Mouse (Mus musculus): ENCODE data around the gene Nectin2. TPM values are rescaled to one million over a fixed set of nuclear protein-coding genes. Genes with fewer than 3 reads are reported as not detected.

Gene Nectin2
- polyA plus RNA-seq, 1 experiment from 2014 or later: 82.2 TPM

GRCm38 (mm10) chr7:19693421-19693820 lies 56.9 kb downstream of the Nectin2 start:
- TF ChIP-seq EP300 (optimal IDR thresholded peaks at IDR 0.05): no peak
- TF ChIP-seq CTCF (IDR thresholded peaks at IDR 0.05; ENCODE audit: low read depth): no peak
- Histone ChIP-seq H3K9ac (ENCODE audit: low read length) (no peak overlapping the region), H3K4me3 (ENCODE audit: low read depth, low read length) (no peak overlapping the region), H3K4me1 (replicated peaks; ENCODE audit: control insufficient read depth, insufficient read depth) (peaks cover under 1% of the 10 kb centered on the region; the same call in 1 of the 2 replicates), H3K27ac (replicated peaks) (no peak overlapping the region), H3K36me3 (ENCODE audit: control insufficient read depth, insufficient read depth, low read length) (no peaks in the 10 kb centered on the region), H3K9me3 (ENCODE audit: control insufficient read depth, low read length) (no peaks in the 10 kb centered on the region), H3K27me3 (ENCODE audit: control insufficient read depth, insufficient read depth, low read length) (no peaks in the 10 kb centered on the region), H3K4me2 (replicated peaks; ENCODE audit: low read depth) (no peak overlapping the region)
- WGBS: 28% methylated on average over 10 of the region's 10 CpGs
- ATAC-seq (ENCODE audit: low FRiP score, low TSS enrichment): peak; percentile 27; the same call in 1 of the 2 replicates
- peak; percentile 50 for DNase-seq (ENCODE audit: low spot score)

DNA sequence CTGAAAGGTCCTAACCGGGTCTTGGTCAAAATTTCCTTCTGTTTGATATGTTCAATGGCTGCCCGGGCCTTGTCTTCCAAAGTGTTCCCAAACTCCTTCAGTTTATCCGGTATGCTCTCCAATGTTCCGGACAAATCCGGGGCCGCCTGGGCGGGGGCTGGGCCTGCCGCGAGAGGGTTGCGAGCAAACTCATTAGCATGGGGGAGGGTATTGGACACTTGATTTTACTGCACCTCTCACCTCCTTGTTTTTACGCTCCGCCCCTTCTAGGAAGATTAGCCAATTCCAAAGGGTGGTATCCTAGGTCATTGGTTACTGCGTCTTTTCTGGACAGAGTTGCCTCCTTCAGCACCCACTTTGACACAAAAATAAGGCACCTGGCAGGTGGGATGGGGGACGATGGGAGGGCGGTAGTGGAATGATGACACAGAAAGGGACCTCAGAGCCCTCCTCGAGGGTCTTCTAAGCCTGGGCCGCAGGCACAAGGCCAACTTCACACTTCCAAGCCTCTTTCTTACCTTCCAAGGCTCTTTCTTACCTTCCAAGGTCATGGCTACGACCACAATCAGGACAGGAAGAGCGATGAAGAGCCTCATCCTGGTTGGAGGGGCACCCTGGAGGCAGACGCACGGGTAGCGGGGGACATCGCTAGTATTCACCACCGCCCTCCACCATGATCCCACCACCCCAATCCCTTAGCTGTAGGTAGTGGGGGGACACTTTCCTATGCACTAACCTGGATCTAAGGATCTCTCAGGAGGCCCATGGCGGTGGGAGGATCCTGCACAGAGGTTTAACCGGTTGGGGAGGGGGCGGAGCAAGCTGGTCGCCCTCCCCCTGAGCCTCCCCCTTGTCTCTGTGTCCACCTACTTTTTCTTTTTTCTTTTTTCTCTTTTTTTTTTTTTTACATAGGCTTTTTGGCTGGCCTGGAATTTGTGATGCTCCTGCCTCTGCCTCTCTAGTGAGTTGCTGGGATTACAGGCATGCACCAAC lies 58.1 kb downstream of the Nectin2 start, which contains the start of gene Apoc1:
Gene Apoc1 (minus strand): TSS at position 788 of the 993 bp plus-strand sequence.
- peak within 1 kb of the TSS; percentile 45; the same call in 1 of the 2 replicates for H3K27ac ChIP-seq (replicated peaks)
- no peak within 1 kb of the TSS for H3K9ac ChIP-seq (ENCODE audit: low read length)
- H3K4me1 ChIP-seq (replicated peaks; ENCODE audit: control insufficient read depth, insufficient read depth): no peaks in the 10 kb centered on the region; the same call in 1 of the 2 replicates
- TF ChIP-seq EP300 (optimal IDR thresholded peaks at IDR 0.05): no peak
- TF ChIP-seq CTCF (IDR thresholded peaks at IDR 0.05; ENCODE audit: low read depth): no peak
- no peak for DNase-seq (ENCODE audit: low spot score)
- no peaks in the 10 kb centered on the region for H3K27me3 ChIP-seq (ENCODE audit: control insufficient read depth, insufficient read depth, low read length)
- ATAC-seq (ENCODE audit: low FRiP score, low TSS enrichment): no peak
- H3K9me3 ChIP-seq (ENCODE audit: control insufficient read depth, low read length): no peaks in the 10 kb centered on the region
- WGBS: 55% methylated on average over 27 of the region's 28 CpGs
- H3K36me3 ChIP-seq (ENCODE audit: control insufficient read depth, insufficient read depth, low read length): no peaks in the 10 kb centered on the region
- peak within 1 kb of the TSS; percentile 11; the same call in 1 of the 2 replicates for H3K4me2 ChIP-seq (replicated peaks; ENCODE audit: low read depth)
- no peak within 1 kb of the TSS for H3K4me3 ChIP-seq (ENCODE audit: low read depth, low read length)

- Histone ChIP-seq H3K36me3 (ENCODE audit: control insufficient read depth, insufficient read depth, low read length) (no peaks in the 10 kb centered on the region), H3K4me2 (replicated peaks; ENCODE audit: low read depth) (no peak overlapping the region; the same call in 1 of the 2 replicates), H3K9ac (ENCODE audit: low read length) (no peak overlapping the region), H3K27me3 (ENCODE audit: control insufficient read depth, insufficient read depth, low read length) (no peaks in the 10 kb centered on the region), H3K27ac (replicated peaks) (peak overlapping the region; percentile 45; the same call in 1 of the 2 replicates), H3K9me3 (ENCODE audit: control insufficient read depth, low read length) (no peaks in the 10 kb centered on the region), H3K4me3 (ENCODE audit: low read depth, low read length) (no peak overlapping the region), H3K4me1 (replicated peaks; ENCODE audit: control insufficient read depth, insufficient read depth) (no peaks in the 10 kb centered on the region; the same call in 1 of the 2 replicates)
- no peak for DNase-seq (ENCODE audit: low spot score)
- ATAC-seq (ENCODE audit: low FRiP score, low TSS enrichment): no peak
- TF ChIP-seq CTCF (IDR thresholded peaks at IDR 0.05; ENCODE audit: low read depth) (no peak), EP300 (optimal IDR thresholded peaks at IDR 0.05) (no peak)
- WGBS: 68% methylated on average over 6 of the region's 6 CpGs
These were observed 58.8 kb downstream of the Nectin2 start for GRCm38 (mm10) chr7:19691434-19691833.

GRCm38 (mm10) chr7:19690845-19691244 lies 59.4 kb downstream of the Nectin2 start:
- no peaks in the 10 kb centered on the region for H3K27me3 ChIP-seq (ENCODE audit: control insufficient read depth, insufficient read depth, low read length)
- 84% methylated on average over 4 of the region's 4 CpGs for WGBS
- no peaks in the 10 kb centered on the region for H3K9me3 ChIP-seq (ENCODE audit: control insufficient read depth, low read length)
- no peak overlapping the region for H3K9ac ChIP-seq (ENCODE audit: low read length)
- no peak overlapping the region for H3K4me2 ChIP-seq (replicated peaks; ENCODE audit: low read depth)
- H3K4me1 ChIP-seq (replicated peaks; ENCODE audit: control insufficient read depth, insufficient read depth): no peaks in the 10 kb centered on the region; the same call in 1 of the 2 replicates
- H3K4me3 ChIP-seq (ENCODE audit: low read depth, low read length): no peak overlapping the region
- ATAC-seq (ENCODE audit: low FRiP score, low TSS enrichment): no peak
- no peak overlapping the region for H3K27ac ChIP-seq (replicated peaks)
- TF ChIP-seq EP300 (optimal IDR thresholded peaks at IDR 0.05): no peak
- no peak for TF ChIP-seq CTCF (IDR thresholded peaks at IDR 0.05; ENCODE audit: low read depth)
- H3K36me3 ChIP-seq (ENCODE audit: control insufficient read depth, insufficient read depth, low read length): no peaks in the 10 kb centered on the region
- DNase-seq (ENCODE audit: low spot score): no peak

GRCm38 (mm10) chr7:19688611-19689010 lies 61.7 kb downstream of the Nectin2 start:
- Histone ChIP-seq H3K4me3 (ENCODE audit: low read depth, low read length) (no peak overlapping the region), H3K4me1 (replicated peaks; ENCODE audit: control insufficient read depth, insufficient read depth) (no peaks in the 10 kb centered on the region; the same call in 1 of the 2 replicates), H3K4me2 (replicated peaks; ENCODE audit: low read depth) (no peak overlapping the region), H3K9ac (ENCODE audit: low read length) (no peak overlapping the region), H3K27me3 (ENCODE audit: control insufficient read depth, insufficient read depth, low read length) (no peaks in the 10 kb centered on the region), H3K36me3 (ENCODE audit: control insufficient read depth, insufficient read depth, low read length) (no peaks in the 10 kb centered on the region), H3K27ac (replicated peaks) (no peak overlapping the region), H3K9me3 (ENCODE audit: control insufficient read depth, low read length) (no peaks in the 10 kb centered on the region)
- 85% methylated on average over 2 of the region's 2 CpGs for WGBS
- TF ChIP-seq CTCF (IDR thresholded peaks at IDR 0.05; ENCODE audit: low read depth) (no peak), EP300 (optimal IDR thresholded peaks at IDR 0.05) (no peak)
- ATAC-seq (ENCODE audit: low FRiP score, low TSS enrichment) (no peak), DNase-seq (ENCODE audit: low spot score) (no peak)
